Mouse (Mus musculus): Measurements from ENCODE around the gene Papss2.
"Not testable (repeated sequence)": the region's sequence is repeated elsewhere in the genome, so short reads cannot be mapped to it uniquely, and the experiment has no call there.

Gene Papss2

GRCm38 (mm10) chr19:32641995-32642394 is 46.4 kb downstream of the Papss2 start:
- no peak for DNase-seq

DNA sequence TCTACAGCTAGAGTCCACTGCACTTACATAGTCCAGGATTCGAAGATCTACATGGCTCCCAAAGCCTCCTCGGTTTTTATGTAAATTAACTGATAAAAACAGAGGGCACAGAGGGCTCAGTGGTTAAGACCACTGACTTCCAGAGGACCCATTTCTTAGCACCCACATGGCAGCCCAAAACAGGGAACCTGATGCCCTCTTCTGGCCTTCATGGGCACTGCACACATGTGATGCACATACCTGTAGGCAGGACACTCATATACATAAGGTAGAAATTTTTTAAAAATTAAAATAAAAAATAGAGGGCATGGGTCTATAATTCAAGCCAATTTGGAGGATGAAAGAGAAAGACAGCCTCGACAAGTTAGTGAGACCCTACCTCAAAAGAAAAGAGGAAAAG is 48.1 kb downstream of the Papss2 start:
- DNase-seq, result no peak

- DNase-seq, result no peak
Measured at GRCm38 (mm10) chr19:32645939-32646338, 50.3 kb downstream of the Papss2 start.

DNA sequence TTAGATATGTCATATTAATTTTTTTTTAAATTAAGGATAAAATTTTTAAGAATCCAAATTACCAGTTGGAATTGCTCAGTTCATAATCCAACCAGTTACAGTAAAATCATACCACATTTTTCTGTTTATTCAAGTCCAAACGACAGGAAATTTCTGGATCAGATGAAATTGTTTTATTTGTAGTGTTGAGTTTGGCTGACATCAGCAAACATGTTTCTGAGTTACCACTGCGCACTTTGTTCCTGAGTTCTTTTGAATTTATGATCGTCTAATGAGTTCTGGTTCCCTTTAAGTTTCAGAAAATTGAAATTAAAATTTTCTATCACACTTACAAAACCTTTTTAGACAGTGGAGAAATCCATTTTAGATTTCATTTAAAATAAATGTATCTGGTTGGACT is 50.8 kb downstream of the Papss2 start:
- DNase-seq, result no peak

GRCm38 (mm10) chr19:32648019-32648571 is 52.5 kb downstream of the Papss2 start:
- no peak for DNase-seq

- DNase-seq, result no peak
Measured at GRCm38 (mm10) chr19:32651046-32651445, 55.5 kb downstream of the Papss2 start.

- no peak for DNase-seq
Measured at GRCm38 (mm10) chr19:32653122-32653521, 57.5 kb downstream of the Papss2 start.

GRCm38 (mm10) chr19:32653630-32654362 is 58.2 kb downstream of the Papss2 start:
- DNase-seq, result no peak

DNA sequence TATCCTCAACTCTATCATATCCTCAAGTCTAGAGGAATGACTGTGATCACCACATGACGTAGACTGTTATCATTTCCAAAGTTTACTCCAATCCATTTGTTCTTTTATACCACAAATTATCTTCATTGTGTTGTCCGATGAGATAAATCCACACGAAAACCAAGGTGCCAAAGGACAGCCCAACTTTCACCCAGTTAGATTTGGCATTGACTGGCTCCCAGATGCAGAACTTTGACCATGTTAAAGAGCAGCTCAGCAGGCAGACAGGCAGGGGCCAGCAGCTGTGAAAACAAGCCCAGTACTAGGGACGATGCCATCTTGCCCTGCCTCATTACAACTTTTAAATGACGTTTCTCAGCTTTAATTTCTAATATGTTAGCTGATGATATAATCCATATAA is 63.8 kb downstream of the Papss2 start:
- peak; percentile 33 for DNase-seq

GRCm38 (mm10) chr19:32662936-32663335 is 67.3 kb downstream of the Papss2 start:
- peak; percentile 62 for DNase-seq

DNA sequence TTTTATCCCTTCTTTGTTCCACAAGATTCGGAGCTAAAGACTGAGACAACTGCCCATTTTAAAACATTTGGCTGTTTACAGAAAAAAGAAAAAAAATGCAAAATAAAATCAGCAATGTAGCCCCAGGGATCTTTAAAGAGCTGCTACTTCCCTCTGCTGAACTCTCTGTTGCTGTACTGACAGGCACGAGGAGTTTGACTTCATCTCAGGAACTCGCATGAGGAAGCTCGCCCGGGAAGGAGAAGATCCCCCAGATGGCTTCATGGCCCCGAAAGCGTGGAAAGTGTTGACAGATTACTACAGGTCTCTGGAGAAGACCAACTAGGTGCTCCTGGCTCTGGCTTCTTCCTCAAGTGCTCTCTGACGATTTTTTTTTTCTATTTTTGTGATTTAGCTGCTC is 69.7 kb downstream of the Papss2 start:
- no peak for DNase-seq

DNA sequence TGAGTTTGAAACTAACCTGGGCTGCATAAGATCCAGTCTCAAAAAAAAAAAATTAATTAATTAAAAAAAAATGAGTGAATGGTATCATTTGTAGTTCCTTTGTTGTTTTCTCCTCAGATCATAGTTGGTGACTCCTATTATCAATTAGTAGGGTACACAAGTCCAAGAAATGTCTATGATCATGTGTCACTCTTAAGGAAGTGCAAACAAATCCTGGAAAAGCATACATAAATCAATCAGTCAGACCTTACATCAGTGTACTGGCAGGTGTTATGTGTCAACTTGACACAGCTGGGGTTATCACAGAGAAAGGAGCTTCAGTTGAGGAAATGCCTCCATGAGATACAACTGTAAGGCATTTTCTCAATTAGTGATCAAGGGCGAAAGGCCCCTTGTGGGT is 72.2 kb downstream of the Papss2 start:
- not testable (repeated sequence) for DNase-seq

DNA sequence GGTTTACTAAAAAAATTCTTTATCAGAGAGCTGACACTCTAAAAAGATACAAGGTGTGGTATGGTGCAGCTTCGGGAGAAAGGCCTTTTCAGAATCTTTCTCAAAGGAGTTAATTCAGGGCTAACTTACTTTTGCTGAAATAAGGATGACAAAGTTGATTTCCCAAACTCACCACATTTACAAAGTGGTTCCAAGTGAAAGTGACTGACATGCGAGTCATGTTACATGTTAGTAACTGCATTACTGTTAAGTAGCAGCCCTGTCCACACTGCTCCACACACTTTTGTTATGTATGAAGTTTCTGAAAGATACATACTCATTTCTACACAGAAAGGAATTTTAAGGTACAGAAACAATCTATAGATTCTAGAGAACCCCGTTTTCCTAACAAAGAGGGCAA is 80.2 kb downstream of the Papss2 start:
- DNase-seq, result no peak

- no peak for DNase-seq
Measured at GRCm38 (mm10) chr19:32680894-32681293, 85.3 kb downstream of the Papss2 start.

DNA sequence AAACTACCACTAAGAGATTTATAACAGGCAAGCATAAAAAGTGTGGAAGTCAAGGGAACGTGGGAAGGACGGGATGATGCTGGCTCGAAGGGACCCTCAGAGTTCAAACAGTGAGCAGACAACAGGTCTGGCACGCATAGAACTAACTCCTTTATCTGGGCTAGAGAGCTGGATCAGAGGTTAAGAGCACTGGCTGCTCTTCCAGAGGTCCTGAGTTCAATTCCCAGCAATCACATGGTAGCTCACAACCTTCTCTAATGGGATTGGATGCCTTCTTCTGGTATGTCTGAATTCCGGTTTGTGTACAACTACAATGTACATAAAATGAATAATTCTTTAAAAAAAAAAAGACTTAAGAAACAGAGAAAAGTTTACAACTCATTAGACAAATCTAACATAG is 87.5 kb downstream of the Papss2 start:
- no peak for DNase-seq

DNA sequence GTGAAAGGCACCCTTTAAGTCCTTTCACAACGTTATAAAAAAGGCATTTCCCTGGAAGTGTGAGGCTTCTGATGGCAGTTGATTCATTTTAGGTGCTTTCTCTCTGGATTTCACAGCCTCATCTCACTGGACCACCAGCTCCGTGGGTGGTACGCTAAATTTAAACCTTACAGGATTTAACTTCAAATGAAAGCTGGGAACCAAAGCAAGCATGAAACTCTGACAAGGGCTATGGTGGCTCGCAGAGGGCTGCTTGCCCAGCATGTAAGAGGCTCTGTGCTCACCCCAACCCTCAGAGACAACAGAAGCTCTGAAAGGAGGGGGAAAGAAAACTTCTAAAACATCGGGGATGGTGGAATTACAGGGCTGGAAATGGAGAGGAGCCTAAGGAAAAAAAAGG is 92.1 kb downstream of the Papss2 start:
- no peak for DNase-seq

- DNase-seq, result not testable (repeated sequence)
Measured at GRCm38 (mm10) chr19:32688227-32688626, 92.6 kb downstream of the Papss2 start.

DNA sequence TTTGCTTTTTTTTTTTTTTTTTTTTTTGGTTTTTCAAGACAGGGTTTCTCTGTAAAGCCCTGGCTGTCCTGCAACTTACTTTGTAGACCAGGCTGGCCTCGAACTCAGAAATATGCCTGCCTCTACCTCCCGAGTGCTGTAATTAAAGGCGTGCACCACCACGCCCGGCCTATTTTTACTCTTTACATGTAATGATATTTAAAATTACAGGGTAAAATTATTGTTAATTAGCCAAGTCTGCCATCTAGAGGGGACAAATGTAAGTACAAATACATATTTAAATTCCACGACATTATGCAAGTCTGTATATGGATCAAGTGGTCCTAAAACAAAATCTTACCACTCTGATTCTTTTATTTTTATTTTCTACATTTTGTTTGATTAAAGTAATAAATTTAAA is 94.1 kb downstream of the Papss2 start:
- DNase-seq, result no peak

GRCm38 (mm10) chr19:32696674-32697073 is 101.1 kb downstream of the Papss2 start:
- no peak for DNase-seq

DNA sequence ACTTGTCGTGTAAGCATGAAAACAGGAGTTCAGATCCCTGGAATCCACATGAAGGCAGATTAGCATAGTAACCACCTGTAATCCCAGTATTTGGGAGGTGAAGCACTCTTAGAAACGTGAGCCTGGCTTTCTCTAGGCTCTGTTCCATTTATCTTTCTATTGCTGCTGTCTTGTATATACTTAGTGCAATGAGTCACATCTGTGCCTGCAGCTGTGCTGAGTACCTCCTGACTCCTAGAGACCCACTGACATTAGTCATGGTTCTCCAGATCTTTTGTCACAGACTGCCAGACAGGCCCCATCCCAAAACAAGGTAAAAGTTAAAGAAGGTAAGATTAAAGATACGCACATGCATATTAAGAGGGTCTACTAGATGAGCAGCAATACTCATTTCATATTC is 106.6 kb downstream of the Papss2 start:
- no peak for DNase-seq

DNA sequence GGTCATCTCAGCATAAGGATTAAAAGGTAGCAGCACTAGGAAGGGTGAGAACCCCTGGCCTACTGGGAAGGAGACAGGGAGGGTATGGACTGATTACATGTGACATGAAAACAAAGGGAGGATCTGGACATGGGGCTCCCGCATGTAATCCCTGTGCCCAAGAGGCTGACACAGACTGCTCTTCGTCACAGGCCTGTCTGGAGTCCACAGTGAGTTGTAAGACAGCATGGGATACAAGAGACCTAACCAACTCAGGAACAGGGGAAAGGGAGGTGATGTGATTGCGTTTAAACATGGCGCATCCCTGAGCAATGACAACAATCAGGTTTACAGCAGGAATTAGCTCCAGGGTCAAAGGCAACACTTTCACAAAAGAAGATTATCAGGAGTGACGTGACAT is 113.4 kb downstream of the Papss2 start:
- DNase-seq, result no peak

GRCm38 (mm10) chr19:32710288-32710687 is 114.7 kb downstream of the Papss2 start:
- no peak for DNase-seq

GRCm38 (mm10) chr19:32711761-32712541 is 116.4 kb downstream of the Papss2 start:
- peak; percentile 89 for DNase-seq

GRCm38 (mm10) chr19:32712588-32713042 is 117.0 kb downstream of the Papss2 start:
- peak; percentile 84 for DNase-seq

All from kidney, adult 11 months (tissue).